Mouse (Mus musculus): ENCODE data around the gene Slc30a10. TPM values are rescaled to one million over a fixed set of nuclear protein-coding genes. Genes with fewer than 3 reads are reported as not detected.

Slc30a10 gene
- total RNA-seq, 2 experiments from 2014 or later: not detected

DNA sequence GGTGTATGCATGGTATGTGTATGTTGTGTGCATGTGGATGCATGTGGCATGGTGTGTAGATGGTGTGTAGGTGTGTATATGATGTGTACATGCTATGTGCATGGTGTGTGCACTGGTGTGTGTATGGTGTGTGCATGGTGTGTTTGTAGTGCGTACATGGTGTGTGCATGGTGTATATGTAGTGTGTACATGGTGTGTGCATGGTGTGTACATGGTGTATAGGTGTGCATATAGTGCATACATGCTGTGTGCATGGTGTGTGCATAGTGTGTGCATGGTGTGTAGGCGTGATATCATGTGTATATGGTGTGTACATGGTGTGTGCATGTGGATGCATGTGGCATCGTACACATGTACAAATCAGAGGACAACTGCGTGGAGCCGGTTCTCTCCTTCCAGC is 56.7 kb downstream of the Slc30a10 start:
- no peak; the same call in 1 of the 2 replicates for ATAC-seq (replicated peaks; ENCODE audit: poor library complexity, severe bottlenecking)

DNA sequence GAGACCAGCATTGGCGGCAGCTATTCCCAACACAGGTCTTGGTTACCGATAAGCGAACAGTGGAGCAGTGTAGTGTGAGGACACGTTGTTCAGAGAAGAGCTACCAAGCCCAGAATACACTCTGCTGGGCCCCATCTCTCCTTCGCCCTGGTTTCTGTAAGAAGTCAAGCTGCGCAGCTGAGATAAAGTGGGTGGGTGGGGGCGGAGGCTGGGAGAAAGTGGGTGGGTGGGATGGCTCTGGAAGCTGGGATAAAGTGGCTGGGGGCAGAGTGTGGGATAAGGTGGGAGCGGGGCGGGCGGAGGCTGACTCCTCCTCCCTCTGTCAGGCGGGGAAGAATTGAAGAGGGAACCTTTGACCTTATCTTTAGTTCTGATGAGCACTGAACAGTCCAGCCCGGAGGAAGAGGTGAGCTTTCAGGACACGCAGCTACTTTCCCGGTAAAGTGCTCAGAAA is 60.9 kb downstream of the Slc30a10 start:
- no peak for ATAC-seq (replicated peaks; ENCODE audit: poor library complexity, severe bottlenecking)

- no peak for ATAC-seq (replicated peaks; ENCODE audit: poor library complexity, severe bottlenecking)
Measured at GRCm38 (mm10) chr1:185516041-185516440, 61.4 kb downstream of the Slc30a10 start.

DNA sequence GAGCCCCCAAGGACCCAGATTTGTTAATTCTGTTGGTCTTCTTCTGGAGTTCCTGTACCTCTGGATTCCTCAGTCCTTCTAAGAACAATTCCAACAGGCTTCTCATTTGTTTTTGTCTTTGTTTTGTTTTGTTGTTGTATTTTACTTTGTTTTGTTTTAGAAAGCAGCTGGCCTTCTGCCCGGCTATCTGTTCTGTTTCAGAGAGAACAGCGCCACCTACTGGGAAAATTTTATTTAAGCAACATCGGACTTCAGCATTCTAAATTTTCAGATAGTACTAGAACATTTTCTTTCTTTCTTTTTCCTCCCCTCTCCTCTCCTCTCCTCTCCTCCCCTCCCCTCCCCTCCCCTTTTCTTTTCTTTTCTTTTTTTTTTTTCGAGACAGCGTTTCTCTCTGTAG is 62.9 kb downstream of the Slc30a10 start:
- ATAC-seq (replicated peaks; ENCODE audit: poor library complexity, severe bottlenecking): no peak

Other genes with a start within 250 kb of the Slc30a10 start
- gene Iars2, start 125.5 kb upstream of the Slc30a10 start, total RNA-seq (2014; fragmentation: Nextera tagmentation): 38.3 and 44.6 TPM in 2 replicates
- 38.3 and 48.4 TPM in 2 replicates for gene Iars2, start 125.5 kb upstream of the Slc30a10 start, total RNA-seq (2017)
- gene Bpnt1, start 122.7 kb upstream of the Slc30a10 start, total RNA-seq (2014; fragmentation: Nextera tagmentation): 14.1 and 17.6 TPM in 2 replicates
- 18.6 and 28.0 TPM in 2 replicates for gene Bpnt1, start 122.7 kb upstream of the Slc30a10 start, total RNA-seq (2017)
- gene Eprs, start 91.8 kb upstream of the Slc30a10 start, total RNA-seq (2014; fragmentation: Nextera tagmentation): 87.1 and 119 TPM in 2 replicates
- gene Eprs, start 91.8 kb upstream of the Slc30a10 start, total RNA-seq (2017): 248 and 270 TPM in 2 replicates

Measured in granulocyte monocyte progenitor cell, adult 5-6 weeks (primary cell).